Mouse (Mus musculus) heart, adult 18-20 months (tissue): ENCODE data around the gene Hacd2. TPM values are rescaled to one million over a fixed set of nuclear protein-coding genes. Genes with fewer than 3 reads are reported as not detected.
A peak's percentile ranks its signal among the peaks of the same experiment; 100 is the strongest.

Experiments used
- DNase-seq, 2 experiments: peaks; one replicate each; pipeline ENCODE4 v3.0.0; 2021 to 2022; ENCODE audit warnings: mixed read lengths in 1 of 2
- total RNA-seq, 2 experiments: library from RNA; stranded (reverse); gene quantifications; 2 replicates each; pipeline ENCODE4 v1.2.3; 2021

The Hacd2 gene
- total RNA-seq, 2 experiments from 2014 or later = 7.1 to 15.3 TPM

GRCm38 (mm10) chr16:35113496-35113895 is 91.3 kb downstream of the Hacd2 start:
- no peak for DNase-seq

- no peak for DNase-seq
Measured at GRCm38 (mm10) chr16:35116328-35116956, 94.2 kb downstream of the Hacd2 start.

GRCm38 (mm10) chr16:35117436-35117835 is 95.2 kb downstream of the Hacd2 start:
- DNase-seq = peak; percentile 16 to 18

DNA sequence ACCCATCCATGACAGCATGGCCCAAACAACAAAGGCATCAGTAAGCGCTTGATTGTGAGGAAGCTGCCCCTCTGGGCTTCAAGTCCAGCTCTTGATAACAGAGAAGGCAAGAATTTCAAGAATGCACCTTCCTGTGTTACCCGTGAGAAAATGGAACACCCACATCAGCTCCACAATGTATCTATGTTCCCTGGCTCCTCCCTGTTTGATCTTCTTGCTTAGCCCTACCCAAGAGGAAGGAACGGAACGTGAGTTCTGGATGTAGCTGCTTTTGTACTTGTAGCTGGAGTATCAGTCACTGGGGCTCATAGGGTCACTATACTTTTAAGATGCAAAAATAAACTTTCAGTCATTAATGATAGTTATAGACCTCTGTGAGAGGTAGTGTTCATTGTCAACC is 98.4 kb downstream of the Hacd2 start:
- no peak for DNase-seq

- DNase-seq = no peak
Measured at GRCm38 (mm10) chr16:35127270-35127669, 105.0 kb downstream of the Hacd2 start.

DNA sequence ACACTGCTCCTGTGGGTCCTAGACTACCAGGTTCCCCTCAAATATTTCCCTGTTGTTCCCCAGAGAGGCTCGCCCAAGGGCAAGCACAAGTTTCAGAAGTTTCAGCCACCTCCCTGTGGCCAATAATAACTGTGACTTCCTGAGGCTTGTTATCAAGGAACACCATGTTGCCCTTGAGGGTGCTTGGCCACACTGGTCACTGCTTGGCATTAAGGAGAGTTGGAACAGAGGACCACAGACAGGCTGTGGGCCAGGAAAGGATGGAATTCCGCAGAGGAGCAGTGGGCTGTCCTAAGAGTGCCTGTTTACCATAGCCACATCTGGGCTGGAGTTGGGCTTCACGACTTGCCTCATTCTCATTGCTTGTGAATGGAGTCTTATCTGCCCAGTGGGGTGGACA is 107.9 kb downstream of the Hacd2 start:
- DNase-seq = peak; percentile 69 to 83

- no peak for DNase-seq
Measured at GRCm38 (mm10) chr16:35139416-35139815, 117.2 kb downstream of the Hacd2 start.

DNA sequence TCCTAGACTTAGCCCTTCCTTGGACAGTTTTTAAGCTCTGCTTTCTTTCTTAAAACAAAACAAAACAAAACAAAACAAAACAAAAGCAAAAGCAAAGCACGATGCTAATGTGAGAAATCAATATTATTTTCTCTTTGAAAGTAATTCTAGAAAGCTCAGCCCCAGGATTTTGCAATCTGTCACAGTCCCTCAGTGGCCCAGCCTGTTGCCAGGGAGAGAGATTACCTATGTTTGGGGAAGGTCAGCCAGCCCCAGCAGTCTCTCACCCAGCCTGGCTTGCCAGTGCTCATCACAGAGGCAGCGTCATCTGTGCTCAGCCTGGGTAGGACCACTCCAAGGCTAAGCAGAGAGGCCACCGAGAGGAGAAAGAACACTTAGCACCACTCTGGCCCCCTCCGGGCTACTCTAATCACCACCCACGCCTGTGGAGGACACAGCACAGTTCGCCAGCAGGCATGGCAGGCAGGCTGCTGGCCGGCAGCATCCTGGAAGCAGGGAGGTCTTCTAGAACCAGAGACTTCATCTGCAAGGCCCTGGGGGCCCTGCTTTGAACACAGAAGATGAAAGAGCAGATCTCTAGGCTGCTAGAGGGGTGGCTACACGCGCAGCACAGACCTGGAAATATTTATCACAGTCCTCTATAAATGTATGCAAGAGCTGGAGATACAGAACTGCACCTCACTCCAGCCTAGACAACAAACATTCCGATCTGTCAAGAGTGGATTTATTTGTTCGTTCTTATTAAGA is 117.8 kb downstream of the Hacd2 start:
- DNase-seq = no peak

DNA sequence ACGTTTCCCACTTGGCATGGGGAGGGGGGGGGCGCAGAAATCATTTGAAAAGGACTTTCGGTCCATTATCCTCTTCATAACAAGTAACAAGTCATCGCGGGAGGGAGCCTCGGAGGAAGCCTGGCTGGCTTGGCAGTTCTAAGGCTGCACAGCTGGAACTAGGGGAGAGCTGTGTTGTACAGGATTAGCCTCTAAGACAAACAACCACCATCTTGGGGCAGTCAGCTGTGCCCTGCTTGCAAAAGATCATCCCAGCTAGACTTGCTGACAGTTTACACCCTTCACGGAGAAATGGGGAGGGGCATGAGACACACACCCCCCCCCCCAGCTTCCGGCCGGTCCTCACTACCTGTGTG is 118.4 kb downstream of the Hacd2 start:
- DNase-seq = no peak

GRCm38 (mm10) chr16:35141839-35142238 is 119.6 kb downstream of the Hacd2 start:
- no peak for DNase-seq

DNA sequence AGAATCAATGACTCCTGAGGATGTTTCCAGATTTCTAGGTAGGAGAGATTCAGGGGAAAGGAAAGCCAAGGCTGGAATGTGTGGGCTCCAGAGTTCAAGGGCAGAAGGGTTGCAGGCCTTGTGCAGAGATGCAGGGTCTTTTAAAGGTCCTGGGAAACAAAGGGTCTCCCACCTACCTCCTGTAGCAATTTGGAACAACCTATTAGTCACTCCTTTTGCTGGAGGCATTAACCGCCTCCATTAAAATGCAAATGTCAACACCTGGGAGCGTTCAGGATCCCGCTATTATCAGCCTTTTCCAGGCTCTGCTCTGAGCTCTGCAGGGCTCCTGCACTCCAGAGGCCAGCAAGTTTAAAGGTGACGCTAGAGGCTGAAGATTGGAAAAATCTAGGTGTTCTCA is 123.9 kb downstream of the Hacd2 start:
- no peak for DNase-seq

DNA sequence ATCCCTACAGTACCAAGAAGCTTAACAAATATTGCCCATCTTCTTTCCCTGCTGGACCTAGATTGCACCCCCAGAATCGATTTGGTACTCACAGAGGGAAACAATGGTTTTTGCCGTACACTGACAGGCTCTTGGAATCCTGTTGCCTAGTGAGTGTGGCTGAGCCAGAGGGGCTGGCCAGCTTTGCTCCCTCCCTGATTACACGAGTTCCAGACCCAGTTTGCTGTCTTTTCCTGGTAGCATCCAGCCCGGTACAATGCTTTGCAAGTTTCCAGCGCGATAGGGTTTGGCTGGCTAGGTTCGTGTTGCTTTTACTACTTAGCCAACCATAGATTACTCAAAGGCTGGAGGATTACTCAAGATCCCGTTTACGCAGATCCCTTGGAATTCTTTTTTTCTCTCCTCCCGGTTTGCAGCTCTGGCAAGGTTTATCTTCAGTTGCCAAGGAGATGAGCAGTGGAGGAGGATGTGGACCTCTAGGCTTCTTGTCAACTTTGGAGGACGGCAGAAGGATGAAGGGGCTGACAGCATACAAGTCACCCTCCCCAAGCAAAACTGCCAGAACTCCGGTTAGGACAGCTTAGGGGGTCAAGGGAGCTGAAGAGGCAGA is 131.0 kb downstream of the Hacd2 start:
- DNase-seq = peak; percentile 25 to 38

GRCm38 (mm10) chr16:35154245-35154640 is 132.0 kb downstream of the Hacd2 start:
- DNase-seq = peak; percentile 55 to 57

- DNase-seq = peak; percentile 35 to 51
Measured at GRCm38 (mm10) chr16:35154641-35155390, 132.6 kb downstream of the Hacd2 start, which contains the start of gene Adcy5. Gene Adcy5 (plus strand): TSS chr16:35154877.

DNA sequence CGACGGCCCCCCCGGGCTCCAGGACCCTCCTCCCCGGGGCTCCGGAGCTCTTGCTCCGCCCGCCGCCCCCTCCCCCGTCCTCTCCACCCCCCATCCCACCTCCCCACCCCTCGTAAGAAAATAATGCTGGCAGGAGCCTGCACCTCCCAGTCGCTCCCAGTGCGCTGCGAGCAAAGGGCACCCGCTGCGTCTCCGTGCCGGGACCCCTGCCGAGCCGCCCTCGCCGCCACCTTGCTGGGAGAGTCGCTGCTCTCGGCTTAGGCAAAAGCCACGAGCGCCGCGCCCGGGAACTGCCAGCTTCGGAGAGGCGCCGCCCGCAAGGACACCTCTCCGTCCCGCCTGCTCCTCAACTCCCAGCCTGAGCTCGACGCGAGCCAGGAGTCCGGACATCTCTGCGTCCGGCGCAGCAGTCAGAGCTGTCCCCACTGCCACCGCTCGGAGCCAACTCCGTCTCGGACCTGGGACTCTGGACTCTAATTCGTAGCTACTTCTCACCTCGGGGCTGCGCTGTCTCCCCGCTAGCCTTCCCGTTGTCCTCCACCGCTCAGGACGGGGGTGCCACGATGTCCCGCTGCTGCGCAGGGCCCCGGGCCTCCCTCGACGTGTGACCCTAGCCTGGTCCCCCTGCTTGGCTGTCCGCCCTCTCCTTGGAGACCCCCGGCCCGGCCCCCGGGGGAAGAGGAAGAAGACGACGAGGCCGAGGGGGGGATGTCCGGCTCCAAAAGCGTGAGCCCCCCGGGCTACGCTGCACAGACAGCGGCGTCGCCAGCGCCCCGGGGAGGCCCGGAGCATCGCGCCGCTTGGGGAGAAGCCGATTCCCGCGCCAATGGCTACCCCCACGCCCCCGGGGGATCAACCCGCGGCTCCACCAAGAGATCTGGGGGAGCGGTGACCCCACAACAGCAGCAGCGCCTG is 133.4 kb downstream of the Hacd2 start:
- peak; percentile 61 to 62 for DNase-seq

GRCm38 (mm10) chr16:35156306-35156695 is 134.1 kb downstream of the Hacd2 start:
- peak; percentile 42 to 55 for DNase-seq

DNA sequence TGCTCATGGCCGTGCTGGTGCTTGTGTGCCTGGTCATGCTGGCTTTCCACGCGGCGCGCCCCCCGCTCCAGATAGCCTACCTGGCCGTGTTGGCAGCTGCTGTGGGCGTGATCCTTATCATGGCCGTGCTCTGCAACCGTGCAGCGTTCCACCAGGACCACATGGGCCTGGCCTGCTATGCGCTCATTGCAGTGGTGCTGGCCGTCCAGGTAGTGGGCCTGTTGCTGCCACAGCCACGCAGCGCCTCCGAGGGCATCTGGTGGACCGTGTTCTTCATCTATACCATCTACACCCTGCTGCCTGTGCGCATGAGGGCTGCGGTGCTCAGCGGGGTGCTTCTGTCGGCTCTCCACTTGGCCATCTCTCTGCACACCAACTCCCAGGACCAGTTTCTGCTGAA is 134.6 kb downstream of the Hacd2 start:
- no peak for DNase-seq
